Mouse (Mus musculus) lung, adult 2 months (tissue): ENCODE results near the gene Acbd6. TPM values are rescaled to one million over a fixed set of nuclear protein-coding genes. Genes with fewer than 3 reads are reported as not detected.
A peak's percentile ranks its signal among the peaks of the same experiment; 100 is the strongest.

Experiments
- DNase-seq: peaks from one replicate; pipeline ENCODE4 v3.0.0; 2022
- H3K4me1 ChIP-seq: fragments of 200-500 bp; 2 replicates; pipeline ENCODE4 v1.6.1; 2011; ENCODE audit warnings: low read length; ENCODE audit not compliant: control insufficient read depth, insufficient read depth
- H3K4me3 ChIP-seq: fragments of 200-500 bp; replicated peaks from 2 replicates; pipeline ENCODE3; 2011; ENCODE audit warnings: low read depth, mild to moderate bottlenecking, control low read depth, low read length; ENCODE audit errors: extremely low read depth
- CTCF ChIP-seq: fragments of 200-500 bp; IDR thresholded peaks from 2 replicates; pipeline ENCODE4 v1.5.1; 2011; ENCODE audit warnings: mild to moderate bottlenecking, low read length, control low read depth; ENCODE audit not compliant: insufficient read depth
- POLR2A ChIP-seq: fragments of 200-500 bp; IDR thresholded peaks from 2 replicates; pipeline ENCODE4 v1.6.1; 2011; ENCODE audit warnings: low read depth, mild to moderate bottlenecking, control low read depth, low read length, borderline replicate concordance; ENCODE audit errors: extremely low read depth
- WGBS: fragments of 180-500 bp; shearing (Covaris S2); methylation state at CpG from one replicate; pipeline ENCODE4 v1.1.7; 2018; 5-methylcytosine and 5-hydroxymethylcytosine counted together
- polyA plus RNA-seq: library from polyadenylated mRNA; depleted of rRNA; stranded (reverse); fragments of >200 nt; gene quantifications from 2 replicates; pipeline ENCODE4 v1.2.3, GENCODE M21; 2012

The Acbd6 gene
- polyA plus RNA-seq, 1 experiment = 73.4 TPM

- Histone ChIP-seq H3K4me3 (no peak overlapping the region), H3K4me1 (peaks cover under 1% of the 10 kb centered on the region)
- no peak for TF ChIP-seq POLR2A
- no peak for TF ChIP-seq CTCF
- WGBS = 57% methylated on average over 8 of the region's 8 CpGs
- no peak for DNase-seq
These were observed 30.1 kb upstream of the Acbd6 start for GRCm38 (mm10) chr1:155527787-155528158.

- TF ChIP-seq POLR2A (no peak), CTCF (no peak)
These were observed 29.4 kb upstream of the Acbd6 start for GRCm38 (mm10) chr1:155528405-155529119.

GRCm38 (mm10) chr1:155529120-155529963 lies 28.6 kb upstream of the Acbd6 start:
- DNase-seq = no peak
- 75% methylated on average over 19 of the region's 19 CpGs for WGBS

More at GRCm38 (mm10) chr1:155528405-155529119, 29.4 kb upstream of the Acbd6 start:
- 49% methylated on average over 11 of the region's 11 CpGs for WGBS
- H3K4me1 ChIP-seq = peaks cover 5% of the 10 kb centered on the region
- no peak overlapping the region for H3K4me3 ChIP-seq
- DNase-seq = no peak

GRCm38 (mm10) chr1:155530561-155531457 lies 27.1 kb upstream of the Acbd6 start:
- Histone ChIP-seq H3K4me3 (peak overlapping the region; percentile 47), H3K4me1 (peaks cover 5% of the 10 kb centered on the region)
- no peak for TF ChIP-seq CTCF
- TF ChIP-seq POLR2A = no peak
- DNase-seq = no peak
- 55% methylated on average over 21 of the region's 21 CpGs for WGBS

More at GRCm38 (mm10) chr1:155529120-155529963, 28.6 kb upstream of the Acbd6 start:
- no peak for TF ChIP-seq CTCF
- no peak for TF ChIP-seq POLR2A
- no peak overlapping the region for H3K4me3 ChIP-seq
- peaks cover 5% of the 10 kb centered on the region for H3K4me1 ChIP-seq

GRCm38 (mm10) chr1:155532396-155532795 lies 25.5 kb upstream of the Acbd6 start:
- WGBS = 87% methylated on average over 5 of the region's 5 CpGs

GRCm38 (mm10) chr1:155532833-155533688 lies 24.9 kb upstream of the Acbd6 start:
- peaks cover 5% of the 10 kb centered on the region for H3K4me1 ChIP-seq
- no peak for TF ChIP-seq CTCF
- TF ChIP-seq POLR2A = no peak
- WGBS = 38% methylated on average over 9 of the region's 9 CpGs
- H3K4me3 ChIP-seq = no peak overlapping the region
- DNase-seq = no peak

More at GRCm38 (mm10) chr1:155532396-155532795, 25.5 kb upstream of the Acbd6 start:
- no peak for DNase-seq
- Histone ChIP-seq H3K4me1 (peaks cover 5% of the 10 kb centered on the region), H3K4me3 (no peak overlapping the region)
- no peak for TF ChIP-seq POLR2A
- TF ChIP-seq CTCF = no peak

GRCm38 (mm10) chr1:155533689-155533965 lies 24.3 kb upstream of the Acbd6 start:
- no peak for DNase-seq
- no peak for TF ChIP-seq POLR2A
- no peak for TF ChIP-seq CTCF

GRCm38 (mm10) chr1:155537005-155537642 lies 20.8 kb upstream of the Acbd6 start:
- Histone ChIP-seq H3K4me3 (no peak overlapping the region), H3K4me1 (peaks cover 5% of the 10 kb centered on the region)
- WGBS = 0% methylated on average over 2 of the region's 2 CpGs
- DNase-seq = no peak
- TF ChIP-seq CTCF (peak; percentile 69), POLR2A (no peak)

More at GRCm38 (mm10) chr1:155533689-155533965, 24.3 kb upstream of the Acbd6 start:
- Histone ChIP-seq H3K4me1 (peaks cover 5% of the 10 kb centered on the region), H3K4me3 (no peak overlapping the region)
- WGBS = 69% methylated on average over 3 of the region's 3 CpGs
